Mouse (Mus musculus): Measurements from ENCODE around the gene Ptgr2. TPM values are rescaled to one million over a fixed set of nuclear protein-coding genes. Genes with fewer than 3 reads are reported as not detected.
"Not testable (repeated sequence)": the region's sequence is repeated elsewhere in the genome, so short reads cannot be mapped to it uniquely, and the experiment has no call there.

The Ptgr2 gene
- 12.9 and 14.7 TPM in 2 replicates for polyA plus RNA-seq (2014; fragmentation: Nextera tagmentation; extraction: Ambion mirVana)

DNA sequence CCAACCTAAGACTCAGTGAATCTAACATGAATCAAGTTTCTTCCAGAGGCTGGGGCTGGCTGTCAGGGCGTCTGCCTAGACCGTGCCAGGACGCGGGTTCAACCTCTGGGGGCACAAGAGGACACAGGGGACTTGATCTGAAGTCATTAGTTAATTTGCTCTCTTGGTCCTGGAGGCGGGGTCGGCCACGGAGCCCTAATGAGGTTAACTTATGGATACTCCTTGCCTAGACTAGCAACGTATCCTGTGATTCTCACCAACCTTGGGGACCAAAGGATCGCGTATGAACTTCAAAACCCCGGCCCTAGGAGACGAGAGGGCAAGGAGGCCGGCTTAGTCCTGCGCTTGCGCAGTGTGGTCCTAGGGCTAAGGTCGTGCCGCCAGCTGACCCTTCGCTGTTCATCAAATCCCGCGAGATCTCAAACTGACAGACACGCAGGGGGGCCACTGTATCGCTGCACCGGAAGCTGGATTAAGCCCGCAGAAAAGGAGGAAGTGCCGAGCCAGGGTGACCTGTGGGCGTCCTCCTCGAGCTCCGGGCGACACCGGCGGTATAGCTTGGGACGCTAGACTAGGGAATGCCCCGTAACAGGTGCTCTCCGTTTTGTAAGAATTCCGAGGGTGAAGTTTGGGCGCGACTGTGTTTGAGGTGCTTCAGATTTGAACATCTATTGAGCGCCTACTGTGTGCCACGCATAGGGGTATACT, at the start of gene Ptgr2:
Ptgr2 (plus strand) TSS at position 348 of the 708 bp plus-strand sequence.
- Histone ChIP-seq H3K4me1 (ENCODE audit: control insufficient read depth, insufficient read depth, low read length) (no peaks in the 10 kb centered on the region), H3K9ac (replicated peaks; ENCODE audit: low read length) (peak within 1 kb of the TSS; percentile 52), H3K27me3 (ENCODE audit: control insufficient read depth, insufficient read depth, low read length) (no peaks in the 10 kb centered on the region), H3K36me3 (replicated peaks; ENCODE audit: control insufficient read depth, insufficient read depth, low read depth, low read length) (no peaks in the 10 kb centered on the region), H3K4me2 (ENCODE audit: low read depth, low read length) (peak within 1 kb of the TSS; percentile 67), H3K4me3 (ENCODE audit: low read depth, low read length) (peak within 1 kb of the TSS; percentile 41), H3K9me3 (replicated peaks; ENCODE audit: control insufficient read depth, low read length) (no peaks in the 10 kb centered on the region), H3K27ac (replicated peaks; ENCODE audit: low read depth, low read length) (no peak within 1 kb of the TSS)
- WGBS: under 1% methylated on average over 39 of the region's 39 CpGs
- DNase-seq (ENCODE audit: low spot score): peak; percentile 94
- peak; percentile 93 for ATAC-seq (replicated peaks; ENCODE audit: insufficient number of reproducible peaks, low FRiP score, low TSS enrichment, low read depth)

GRCm38 (mm10) chr12:84235577-84235976, 49.5 kb upstream of the Ptgr2 start:
- Histone ChIP-seq H3K4me1 (ENCODE audit: control insufficient read depth, insufficient read depth, low read length) (no peaks in the 10 kb centered on the region), H3K4me3 (ENCODE audit: low read depth, low read length) (no peak overlapping the region)
- WGBS: 97% methylated on average over 6 of the region's 6 CpGs

DNA sequence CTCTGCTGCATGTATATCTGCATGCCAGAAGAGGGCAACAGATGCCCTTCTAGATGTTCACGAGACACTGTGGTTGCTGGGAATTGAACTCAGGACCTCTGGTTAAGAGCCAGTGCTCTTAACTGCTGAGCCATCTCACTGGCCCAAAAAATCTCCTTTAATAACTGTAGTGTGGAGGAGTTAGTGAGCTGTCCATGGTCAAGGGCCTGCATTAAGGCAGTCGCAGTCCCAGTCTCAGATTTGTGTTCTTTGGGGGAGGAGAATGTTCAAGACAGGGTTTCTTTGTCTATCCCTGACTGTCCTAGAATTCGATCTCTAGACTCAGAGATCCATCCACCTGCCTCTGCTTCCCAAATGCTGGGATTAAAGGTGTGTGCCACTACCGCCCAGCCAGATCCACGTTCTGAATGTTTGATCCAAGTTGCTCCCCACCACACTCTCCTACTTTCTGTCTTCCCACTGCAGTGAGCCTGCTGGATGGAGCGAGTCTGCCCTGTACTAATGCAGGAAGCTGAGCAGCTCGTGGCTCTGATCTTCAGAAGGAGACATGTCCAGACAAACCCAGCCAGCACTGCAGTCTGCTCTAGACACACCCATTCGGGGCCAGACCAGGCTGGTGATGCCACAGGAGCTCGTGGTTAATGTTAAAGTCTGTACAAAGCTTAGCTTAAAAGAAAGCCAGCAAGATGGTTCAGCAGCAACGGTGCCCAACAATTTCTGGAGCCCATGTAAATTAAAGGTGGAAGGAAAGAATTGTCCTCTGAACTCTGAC, 48.9 kb upstream of the Ptgr2 start:
- ATAC-seq (replicated peaks; ENCODE audit: insufficient number of reproducible peaks, low FRiP score, low TSS enrichment, low read depth): no peak
- DNase-seq (ENCODE audit: low spot score): no peak
- H3K9ac ChIP-seq (replicated peaks; ENCODE audit: low read length): no peak overlapping the region
- H3K9me3 ChIP-seq (replicated peaks; ENCODE audit: control insufficient read depth, low read length): no peaks in the 10 kb centered on the region
- no peak overlapping the region for H3K27ac ChIP-seq (replicated peaks; ENCODE audit: low read depth, low read length)
- no peaks in the 10 kb centered on the region for H3K4me1 ChIP-seq (ENCODE audit: control insufficient read depth, insufficient read depth, low read length)
- no peak overlapping the region for H3K4me3 ChIP-seq (ENCODE audit: low read depth, low read length)
- no peak overlapping the region for H3K4me2 ChIP-seq (ENCODE audit: low read depth, low read length)
- H3K27me3 ChIP-seq (ENCODE audit: control insufficient read depth, insufficient read depth, low read length): no peaks in the 10 kb centered on the region
- no peaks in the 10 kb centered on the region for H3K36me3 ChIP-seq (replicated peaks; ENCODE audit: control insufficient read depth, insufficient read depth, low read depth, low read length)
- 78% methylated on average over 10 of the region's 10 CpGs for WGBS

More at GRCm38 (mm10) chr12:84235577-84235976, 49.5 kb upstream of the Ptgr2 start:
- Histone ChIP-seq H3K4me2 (ENCODE audit: low read depth, low read length) (no peak overlapping the region), H3K9ac (replicated peaks; ENCODE audit: low read length) (no peak overlapping the region), H3K27me3 (ENCODE audit: control insufficient read depth, insufficient read depth, low read length) (no peaks in the 10 kb centered on the region), H3K9me3 (replicated peaks; ENCODE audit: control insufficient read depth, low read length) (no peaks in the 10 kb centered on the region), H3K27ac (replicated peaks; ENCODE audit: low read depth, low read length) (no peak overlapping the region), H3K36me3 (replicated peaks; ENCODE audit: control insufficient read depth, insufficient read depth, low read depth, low read length) (no peaks in the 10 kb centered on the region)
- ATAC-seq (replicated peaks; ENCODE audit: insufficient number of reproducible peaks, low FRiP score, low TSS enrichment, low read depth) (no peak), DNase-seq (ENCODE audit: low spot score) (no peak)

DNA sequence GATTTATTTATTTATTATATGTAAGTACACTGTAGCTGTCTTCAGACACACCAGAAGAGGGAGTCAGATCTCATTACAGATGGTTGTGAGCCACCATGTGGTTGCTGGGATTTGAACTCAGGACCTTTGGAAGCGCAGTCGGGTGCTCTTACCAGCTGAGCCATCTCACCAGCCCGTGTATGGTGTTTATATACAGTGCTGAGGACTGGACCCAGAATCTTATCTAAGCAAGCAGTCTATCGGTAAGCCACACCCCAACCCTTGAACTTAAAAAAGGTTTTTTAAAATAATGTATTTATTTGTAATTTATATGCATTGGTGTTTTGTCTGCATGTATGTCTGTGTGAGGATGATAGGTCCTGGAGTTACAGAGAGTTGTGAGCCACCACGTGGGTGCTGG, 48.0 kb upstream of the Ptgr2 start:
- not testable (repeated sequence) for H3K27me3 ChIP-seq (ENCODE audit: control insufficient read depth, insufficient read depth, low read length); ATAC-seq (replicated peaks; ENCODE audit: insufficient number of reproducible peaks, low FRiP score, low TSS enrichment, low read depth); H3K4me3 ChIP-seq (ENCODE audit: low read depth, low read length); DNase-seq (ENCODE audit: low spot score); H3K27ac ChIP-seq (replicated peaks; ENCODE audit: low read depth, low read length); H3K4me2 ChIP-seq (ENCODE audit: low read depth, low read length); H3K9me3 ChIP-seq (replicated peaks; ENCODE audit: control insufficient read depth, low read length); H3K4me1 ChIP-seq (ENCODE audit: control insufficient read depth, insufficient read depth, low read length); H3K9ac ChIP-seq (replicated peaks; ENCODE audit: low read length); H3K36me3 ChIP-seq (replicated peaks; ENCODE audit: control insufficient read depth, insufficient read depth, low read depth, low read length)
- WGBS: 92% methylated on average over 5 of the region's 5 CpGs

DNA sequence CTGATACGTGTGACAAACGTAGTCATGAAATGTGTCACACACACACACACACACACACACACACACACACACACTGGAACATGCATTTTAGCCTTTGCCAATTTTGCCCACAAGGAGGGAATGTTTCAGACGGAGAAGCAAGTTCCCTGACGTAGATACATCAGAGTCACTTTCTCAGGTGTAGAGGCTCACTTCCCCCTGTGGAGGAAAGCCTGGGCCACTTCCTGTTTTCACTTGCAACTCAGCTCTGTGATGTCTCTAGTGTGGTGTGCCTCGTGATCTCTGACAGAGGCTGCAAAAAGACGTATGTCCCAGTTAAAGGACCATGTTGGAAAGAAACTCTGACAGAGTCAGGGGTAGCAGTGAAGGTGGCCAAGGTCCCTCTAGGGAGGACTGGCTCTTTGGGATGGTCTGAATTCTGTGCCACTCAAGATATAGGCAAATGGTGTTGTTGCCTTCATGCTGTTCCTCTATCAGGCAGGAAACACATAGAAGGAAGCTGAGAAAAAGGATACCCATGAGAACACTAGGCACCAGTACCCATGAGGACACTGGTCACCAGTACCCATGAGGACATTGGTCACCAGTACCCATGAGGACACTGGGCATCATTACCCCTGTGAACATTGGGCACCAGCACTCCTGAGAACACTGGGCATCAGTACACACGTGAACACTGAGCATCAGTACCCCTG, 41.8 kb upstream of the Ptgr2 start:
- WGBS: 80% methylated on average over 7 of the region's 7 CpGs
- H3K4me2 ChIP-seq (ENCODE audit: low read depth, low read length): no peak overlapping the region
- H3K36me3 ChIP-seq (replicated peaks; ENCODE audit: control insufficient read depth, insufficient read depth, low read depth, low read length): no peaks in the 10 kb centered on the region
- no peaks in the 10 kb centered on the region for H3K27me3 ChIP-seq (ENCODE audit: control insufficient read depth, insufficient read depth, low read length)
- no peak for DNase-seq (ENCODE audit: low spot score)
- H3K27ac ChIP-seq (replicated peaks; ENCODE audit: low read depth, low read length): no peak overlapping the region
- ATAC-seq (replicated peaks; ENCODE audit: insufficient number of reproducible peaks, low FRiP score, low TSS enrichment, low read depth): no peak
- H3K9ac ChIP-seq (replicated peaks; ENCODE audit: low read length): no peak overlapping the region
- no peaks in the 10 kb centered on the region for H3K9me3 ChIP-seq (replicated peaks; ENCODE audit: control insufficient read depth, low read length)
- no peaks in the 10 kb centered on the region for H3K4me1 ChIP-seq (ENCODE audit: control insufficient read depth, insufficient read depth, low read length)
- H3K4me3 ChIP-seq (ENCODE audit: low read depth, low read length): no peak overlapping the region

- Histone ChIP-seq H3K4me1 (ENCODE audit: control insufficient read depth, insufficient read depth, low read length) (no peaks in the 10 kb centered on the region), H3K4me2 (ENCODE audit: low read depth, low read length) (no peak overlapping the region), H3K9ac (replicated peaks; ENCODE audit: low read length) (no peak overlapping the region), H3K36me3 (replicated peaks; ENCODE audit: control insufficient read depth, insufficient read depth, low read depth, low read length) (no peaks in the 10 kb centered on the region), H3K27ac (replicated peaks; ENCODE audit: low read depth, low read length) (no peak overlapping the region), H3K27me3 (ENCODE audit: control insufficient read depth, insufficient read depth, low read length) (no peaks in the 10 kb centered on the region), H3K9me3 (replicated peaks; ENCODE audit: control insufficient read depth, low read length) (no peaks in the 10 kb centered on the region), H3K4me3 (ENCODE audit: low read depth, low read length) (no peak overlapping the region)
- DNase-seq (ENCODE audit: low spot score): no peak
- no peak for ATAC-seq (replicated peaks; ENCODE audit: insufficient number of reproducible peaks, low FRiP score, low TSS enrichment, low read depth)
- WGBS: 70% methylated on average over 5 of the region's 5 CpGs
These were observed 39.3 kb upstream of the Ptgr2 start for GRCm38 (mm10) chr12:84245683-84246082.

GRCm38 (mm10) chr12:84249217-84249616, 35.8 kb upstream of the Ptgr2 start:
- no peak overlapping the region for H3K9ac ChIP-seq (replicated peaks; ENCODE audit: low read length)
- no peak overlapping the region for H3K27ac ChIP-seq (replicated peaks; ENCODE audit: low read depth, low read length)
- H3K36me3 ChIP-seq (replicated peaks; ENCODE audit: control insufficient read depth, insufficient read depth, low read depth, low read length): no peaks in the 10 kb centered on the region
- no peak overlapping the region for H3K4me3 ChIP-seq (ENCODE audit: low read depth, low read length)
- no peak overlapping the region for H3K4me2 ChIP-seq (ENCODE audit: low read depth, low read length)
- no peaks in the 10 kb centered on the region for H3K9me3 ChIP-seq (replicated peaks; ENCODE audit: control insufficient read depth, low read length)
- H3K4me1 ChIP-seq (ENCODE audit: control insufficient read depth, insufficient read depth, low read length): no peaks in the 10 kb centered on the region
- peak; percentile 88 for DNase-seq (ENCODE audit: low spot score)
- H3K27me3 ChIP-seq (ENCODE audit: control insufficient read depth, insufficient read depth, low read length): no peaks in the 10 kb centered on the region
- 3% methylated on average over 3 of the region's 3 CpGs for WGBS
- no peak for ATAC-seq (replicated peaks; ENCODE audit: insufficient number of reproducible peaks, low FRiP score, low TSS enrichment, low read depth)
